Mouse (Mus musculus) left cerebral cortex, postnatal 10 days (tissue): ENCODE results near the gene Nfrkb. TPM values are rescaled to one million over a fixed set of nuclear protein-coding genes. Genes with fewer than 3 reads are reported as not detected.

Experiments
- DNase-seq, 2 experiments: peaks; one replicate each; pipeline ENCODE4 v3.0.0; 2021 to 2022; ENCODE audit warnings: low spot score in 2 of 2, mixed read lengths in 1 of 2; ENCODE audit errors: extremely low spot score in 1 of 2
- intact Hi-C: fragments of 180-260 bp; cut with DNase I; formaldehyde crosslinking; loops from one replicate; pipeline ENCODE4 v1.15.1; 2025
- total RNA-seq, 2 experiments: library from RNA; stranded (reverse); gene quantifications; 2 replicates each; pipeline ENCODE4 v1.2.3; 2021

The Nfrkb gene
- 10 to 100 TPM; 32.3 to 35.3 TPM for total RNA-seq

DNA sequence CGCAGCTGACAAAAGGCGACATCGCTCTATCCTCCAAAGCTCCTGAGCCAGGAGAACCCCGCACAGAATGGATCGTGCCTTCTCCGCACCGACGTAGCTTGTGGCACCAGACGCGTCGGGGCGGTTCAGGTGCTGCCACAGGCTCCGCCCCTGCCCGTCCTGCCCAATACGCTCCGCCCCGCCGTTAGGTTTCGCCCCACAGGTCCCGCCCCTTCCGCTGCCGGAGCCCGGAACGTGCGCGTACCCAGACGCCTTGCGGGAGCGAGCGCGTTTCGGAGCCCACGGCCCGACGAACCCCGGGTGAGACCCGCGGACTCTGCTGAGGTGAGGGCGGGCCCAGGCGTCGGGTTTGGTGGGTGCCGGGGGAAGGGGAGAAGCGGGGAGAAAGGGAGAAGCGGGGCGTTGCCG lies at the start of gene Nfrkb:
Gene Nfrkb, plus strand, starts transcription at position 246 of the 408 bp plus-strand sequence.
- intact Hi-C loops: no loop called here
- peak; percentile 86 to 98 for DNase-seq

GRCm38 (mm10) chr9:31344289-31344831 lies 41.6 kb upstream of the Nfrkb start:
- DNase-seq: no peak
- intact Hi-C loops: no loop called here

GRCm38 (mm10) chr9:31346575-31347080 lies 39.4 kb upstream of the Nfrkb start:
- DNase-seq: peak in 1 of 2 experiments; percentile 46
- intact Hi-C loops: loop anchor here (5.0 kb wide), 2 partner anchors 174 to 259 kb away; no protein-coding TSS in a partner anchor

DNA sequence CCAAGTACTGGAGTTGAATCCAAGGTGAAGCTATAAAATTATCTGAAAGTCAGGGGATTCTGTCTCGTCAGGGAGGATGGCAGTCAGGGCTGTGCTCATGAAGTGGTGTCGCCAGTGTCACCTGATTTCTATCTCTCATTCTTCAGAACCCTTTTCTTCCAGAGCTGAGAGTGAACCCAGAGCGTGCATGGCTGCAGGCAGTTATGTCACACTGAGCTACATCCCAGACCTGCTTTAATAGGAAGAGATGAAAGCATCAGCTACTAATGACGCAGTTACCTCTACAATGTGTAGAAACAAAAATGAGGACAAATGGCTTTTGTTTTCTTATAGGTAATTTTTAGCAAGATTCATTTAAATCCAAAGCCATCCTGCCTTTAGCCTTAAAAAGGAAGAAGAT lies 37.5 kb upstream of the Nfrkb start:
- intact Hi-C loops: loop anchor here (2.0 to 5.0 kb wide), 3 partner anchors 176 to 261 kb away; no protein-coding TSS in a partner anchor
- no peak for DNase-seq

- intact Hi-C loops: loop anchor here (2.0 to 5.0 kb wide), 3 partner anchors 177 to 262 kb away; no protein-coding TSS in a partner anchor
- peak; percentile 43 to 77 for DNase-seq
Observed at GRCm38 (mm10) chr9:31348915-31349314, 37.1 kb upstream of the Nfrkb start.

DNA sequence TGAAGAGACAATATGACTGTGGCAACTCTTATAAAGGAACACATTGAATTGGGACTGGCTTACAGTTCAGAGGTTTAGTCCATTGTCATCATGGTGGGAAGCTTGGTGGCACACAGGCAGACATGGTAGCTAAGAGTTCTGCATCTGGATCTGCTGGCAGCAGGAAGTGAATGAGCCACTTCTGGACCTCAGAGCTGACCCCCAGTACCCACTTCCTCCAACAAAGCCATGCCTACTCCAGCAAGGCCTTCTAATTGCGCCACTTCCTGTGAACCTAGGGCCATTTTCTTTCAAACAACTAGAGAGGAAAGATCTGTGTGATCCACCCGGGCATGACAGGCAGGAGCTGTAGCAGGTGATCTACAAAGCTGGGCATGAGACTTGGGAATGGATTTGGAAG lies 33.3 kb upstream of the Nfrkb start:
- no peak for DNase-seq
- intact Hi-C loops: no loop called here

DNA sequence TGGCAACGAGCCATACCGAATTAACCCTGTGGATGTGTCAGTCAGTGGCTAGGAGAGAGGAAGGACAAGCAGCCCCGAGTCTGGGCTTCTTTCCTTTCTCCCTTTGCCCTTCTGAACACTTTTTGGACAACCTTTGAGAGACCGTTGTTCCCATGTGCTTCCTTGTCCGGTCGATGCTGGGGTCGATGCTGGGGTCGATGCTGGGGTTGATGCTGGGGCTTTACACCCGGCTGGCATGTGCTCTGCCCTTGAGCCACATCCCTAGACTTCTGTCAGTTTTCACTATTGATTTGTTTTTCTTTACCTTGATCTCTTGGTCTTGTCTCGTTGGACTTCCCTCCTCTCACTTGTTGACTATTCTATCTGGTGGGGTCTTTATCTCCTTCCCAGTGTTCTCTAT lies 32.5 kb upstream of the Nfrkb start:
- DNase-seq: no peak
- intact Hi-C loops: no loop called here

- intact Hi-C loops: no loop called here
- DNase-seq: no peak
Observed at GRCm38 (mm10) chr9:31354051-31354450, 31.9 kb upstream of the Nfrkb start.

DNA sequence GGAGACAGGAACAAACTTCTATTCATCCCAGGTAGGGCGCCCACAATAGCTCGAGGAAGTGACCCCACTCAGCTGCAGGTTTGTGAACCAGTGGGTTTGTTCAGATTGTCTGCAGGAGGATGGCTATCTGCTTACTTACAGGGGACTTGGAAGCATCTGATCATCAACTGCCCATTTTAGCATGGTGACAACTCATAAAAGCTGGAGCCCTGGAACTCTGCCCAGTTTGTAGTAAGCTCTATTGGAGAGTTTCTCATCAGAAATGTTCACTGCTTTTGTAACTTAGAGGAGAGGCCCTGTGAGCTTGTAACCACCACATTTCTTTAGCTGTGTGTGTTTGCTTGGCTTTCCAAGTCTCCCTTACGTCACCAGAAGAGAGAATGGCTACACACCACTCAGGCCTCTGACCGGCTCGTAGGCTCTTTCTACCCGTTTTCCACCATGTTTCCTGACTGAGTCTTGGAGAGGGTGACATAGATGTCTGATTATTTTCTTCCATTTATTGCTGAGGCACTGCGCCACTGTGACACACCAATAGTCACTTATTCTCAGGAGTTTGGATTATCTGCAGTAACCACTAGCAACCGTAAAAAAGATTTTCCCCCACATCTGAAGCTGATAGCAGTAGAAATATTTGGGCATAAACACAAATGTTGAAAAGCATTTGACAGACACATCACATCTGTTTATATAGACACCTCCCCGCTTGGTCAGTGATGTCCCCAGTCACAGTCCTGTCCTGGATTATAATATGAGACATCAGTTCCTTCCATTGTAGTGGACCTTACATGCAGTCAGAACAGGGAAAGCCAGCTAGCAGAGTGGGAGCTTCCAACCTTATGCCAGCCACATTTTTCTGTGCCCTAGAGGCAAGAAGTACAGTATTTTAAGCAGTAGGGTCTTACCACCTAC lies 22.0 kb upstream of the Nfrkb start:
- intact Hi-C loops: no loop called here
- DNase-seq: peak; percentile 47 to 54

DNA sequence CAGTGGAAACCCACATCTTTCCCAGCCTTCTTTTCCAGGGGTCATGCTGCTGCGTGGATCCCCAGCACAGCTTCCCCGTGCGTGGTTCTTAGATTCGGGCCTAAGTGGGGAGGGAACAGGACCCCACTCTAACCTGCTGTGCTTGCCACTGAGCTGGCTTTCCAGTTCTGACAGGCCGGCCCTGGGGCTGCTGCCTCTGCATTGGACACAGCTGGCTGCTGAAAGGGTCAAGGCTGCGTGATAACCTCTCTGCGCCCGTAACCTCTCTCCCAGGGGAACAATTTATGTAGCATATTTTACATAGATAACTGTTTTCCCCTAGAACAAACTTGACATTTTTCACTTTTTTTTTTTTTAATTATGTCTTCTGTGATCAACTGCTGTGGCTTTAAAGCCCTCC lies 20.9 kb upstream of the Nfrkb start:
- intact Hi-C loops: no loop called here
- no peak for DNase-seq

- DNase-seq: no peak
- intact Hi-C loops: no loop called here
Observed at GRCm38 (mm10) chr9:31371740-31372139, 14.3 kb upstream of the Nfrkb start.

- no peak for DNase-seq
- intact Hi-C loops: no loop called here
Observed at GRCm38 (mm10) chr9:31376661-31377060, 9.3 kb upstream of the Nfrkb start.

- intact Hi-C loops: no loop called here
- no peak for DNase-seq
Observed at GRCm38 (mm10) chr9:31384786-31385499, 1.0 kb upstream of the Nfrkb start.

- intact Hi-C loops: no loop called here
- DNase-seq: no peak
Observed at GRCm38 (mm10) chr9:31385500-31385869, 507 bp upstream of the Nfrkb start.

DNA sequence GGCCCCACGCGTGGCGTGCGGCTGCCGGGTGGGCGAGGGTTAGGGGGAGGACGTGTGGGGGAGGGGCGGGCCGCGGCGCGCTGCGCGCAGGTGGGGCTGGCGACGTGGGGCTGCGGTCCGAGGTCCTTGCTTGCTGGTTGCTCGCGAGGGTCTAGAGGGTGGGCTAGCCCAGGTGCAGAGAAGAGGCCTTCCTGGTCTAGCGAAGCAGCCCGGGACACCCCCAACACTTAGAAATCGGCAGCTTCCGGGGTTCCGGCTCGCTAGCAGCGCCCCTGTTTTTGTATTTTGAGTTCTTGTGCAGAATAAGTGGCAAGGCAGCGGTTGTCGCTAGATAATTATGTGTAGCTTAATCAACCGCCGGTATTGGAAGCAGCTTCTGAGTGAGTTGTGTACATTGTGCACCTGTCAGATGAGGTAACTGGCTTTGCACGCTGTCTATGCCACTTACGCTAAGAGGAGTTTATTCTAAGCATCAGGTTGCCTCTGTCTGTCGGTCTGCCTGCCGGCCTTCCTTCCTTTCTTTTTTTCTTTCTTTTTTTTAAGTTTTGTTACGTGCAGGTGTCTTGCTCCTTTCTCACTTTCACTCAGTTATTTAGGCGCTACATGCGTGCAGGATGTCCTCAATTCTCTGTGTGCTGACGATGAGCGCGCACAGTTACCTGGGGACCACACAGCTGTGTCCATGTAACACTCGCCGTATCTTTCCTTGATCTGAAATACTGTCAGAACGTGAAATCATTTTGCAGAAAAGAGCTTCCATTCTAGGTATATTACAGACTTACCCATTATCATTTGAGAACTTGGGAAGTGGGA lies 582 bp downstream of the Nfrkb start:
- intact Hi-C loops: no loop called here
- no peak for DNase-seq

GRCm38 (mm10) chr9:31387206-31387605 lies 1.2 kb downstream of the Nfrkb start:
- intact Hi-C loops: no loop called here

DNA sequence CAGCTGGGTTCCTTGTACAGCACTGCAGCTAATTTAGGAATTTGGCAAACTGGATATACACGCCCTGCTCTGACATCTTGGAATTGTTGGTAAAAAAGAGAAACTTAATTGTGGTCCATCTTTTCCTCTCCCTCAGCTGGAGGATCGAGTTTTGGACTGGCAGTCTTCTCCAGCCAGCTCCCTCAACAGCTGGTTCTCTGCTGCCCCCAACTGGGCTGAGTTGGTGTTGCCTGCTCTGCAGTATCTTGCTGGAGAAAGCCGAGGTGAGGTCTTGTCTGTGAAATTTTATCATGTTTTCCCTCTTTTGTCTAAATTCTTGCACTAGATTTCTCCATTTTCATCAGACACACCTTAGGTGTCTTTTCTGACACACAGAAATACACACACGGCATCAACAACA lies 14.4 kb downstream of the Nfrkb start:
- intact Hi-C loops: loop anchor here (5.0 kb wide), 1 partner anchor 248 kb away; no protein-coding TSS in a partner anchor
- peak; percentile 23 to 78 for DNase-seq

More at GRCm38 (mm10) chr9:31387206-31387605, 1.2 kb downstream of the Nfrkb start:
- no peak for DNase-seq

DNA sequence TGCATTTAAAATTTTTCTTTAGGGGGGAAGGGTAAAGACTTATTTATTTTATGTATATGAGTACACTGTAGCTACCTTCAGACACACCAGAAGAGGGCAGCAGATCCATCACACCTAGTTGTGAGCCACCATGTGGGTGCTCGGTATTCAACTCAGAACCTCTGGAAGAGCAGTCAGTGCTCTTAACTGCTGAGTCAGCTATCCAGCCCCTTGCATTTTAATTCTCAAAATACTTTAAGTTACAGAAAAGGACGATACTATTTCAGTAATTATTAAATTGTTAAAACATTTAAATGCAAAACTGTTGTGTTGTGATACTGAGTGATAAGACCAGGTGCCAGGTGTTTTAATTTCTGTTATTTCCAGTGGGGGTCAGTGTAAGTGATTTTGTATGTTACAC lies 18.3 kb downstream of the Nfrkb start:
- intact Hi-C loops: loop anchor here (5.0 kb wide), 1 partner anchor 252 kb away; no protein-coding TSS in a partner anchor
- no peak for DNase-seq
